Mouse (Mus musculus) bone marrow macrophage, adult 2 months (primary cell): ENCODE measurements around the gene Pla2g2c.

ENCODE experiments used
- CTCF ChIP-seq: IDR thresholded peaks from 2 replicates; pipeline ENCODE4 v1.5.1; 2012; ENCODE audit warnings: low read depth, mild to moderate bottlenecking, low read length, moderate library complexity
- POLR2A ChIP-seq: IDR thresholded peaks from 2 replicates; pipeline ENCODE4 v1.6.1; 2012; ENCODE audit warnings: mild to moderate bottlenecking, low read depth, low read length, borderline replicate concordance

GRCm38 (mm10) chr4:138734105-138734504 is 9.5 kb downstream of the Pla2g2c start:
- TF ChIP-seq CTCF (no peak), POLR2A (no peak)
